Mouse (Mus musculus): Measurements from ENCODE around the gene Grm7. TPM values are rescaled to one million over a fixed set of nuclear protein-coding genes. Genes with fewer than 3 reads are reported as not detected.

The Grm7 gene
- polyA plus RNA-seq, 1 experiment from 2014 or later = 0.44 TPM

DNA sequence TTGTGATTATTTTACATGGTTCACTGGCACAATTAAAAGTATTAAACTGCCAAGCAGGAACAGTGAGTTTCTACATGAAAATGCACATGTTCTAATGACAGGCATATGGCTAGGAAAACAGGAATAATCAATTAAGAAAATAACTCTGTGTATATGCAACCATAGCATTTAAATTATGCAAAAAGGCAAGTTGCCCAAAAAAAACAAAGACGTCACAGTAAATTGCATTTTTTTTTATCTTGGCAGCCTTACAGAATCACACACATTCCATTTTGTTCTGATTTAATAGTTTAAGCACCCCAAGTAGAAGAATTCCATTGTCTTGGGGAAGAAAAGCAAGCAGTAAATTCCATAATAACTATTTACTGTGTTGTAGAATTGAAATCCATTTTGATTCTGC is 716.3 kb downstream of the Grm7 start:
- H3K27me3 ChIP-seq (replicated peaks; ENCODE audit: control insufficient read depth, insufficient read depth, low read length) = no peaks in the 10 kb centered on the region
- H3K36me3 ChIP-seq (ENCODE audit: control insufficient read depth, insufficient read depth, low read length) = no peaks in the 10 kb centered on the region
- H3K9ac ChIP-seq (ENCODE audit: low read depth, low read length) = no peak overlapping the region
- H3K4me1 ChIP-seq (replicated peaks; ENCODE audit: control insufficient read depth, insufficient read depth, low read length) = no peaks in the 10 kb centered on the region
- no peak overlapping the region for H3K4me3 ChIP-seq (ENCODE audit: low read depth, low read length)
- DNase-seq (ENCODE audit: low spot score) (no peak), ATAC-seq (replicated peaks; ENCODE audit: low FRiP score) (no peak)
- H3K27ac ChIP-seq (ENCODE audit: low read depth, low read length) = no peak overlapping the region
- WGBS = 82% methylated on average over 1 of the region's 1 CpGs
- no peaks in the 10 kb centered on the region for H3K9me3 ChIP-seq (ENCODE audit: control insufficient read depth, low read length)
- H3K4me2 ChIP-seq = no peak overlapping the region

DNA sequence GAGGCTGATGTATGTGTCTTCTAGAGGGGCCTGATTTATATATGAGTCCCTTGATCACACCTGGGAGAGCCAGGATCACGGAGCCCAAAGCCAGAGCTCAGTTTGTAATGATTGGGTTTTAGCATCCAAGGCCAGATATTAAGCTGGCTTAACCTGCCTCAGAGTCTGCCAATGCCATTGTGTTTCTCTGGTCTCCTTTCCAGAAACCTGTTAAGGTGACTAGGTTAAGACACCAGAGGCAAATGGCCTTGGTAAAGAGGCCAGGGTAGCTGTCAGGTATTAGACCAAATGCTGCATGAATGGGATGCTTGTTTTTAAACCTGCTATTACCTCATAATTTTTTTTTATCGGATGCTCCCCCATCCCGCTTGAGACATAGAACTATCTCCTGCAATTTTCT is 722.7 kb downstream of the Grm7 start:
- no peak for DNase-seq (ENCODE audit: low spot score)
- Histone ChIP-seq H3K36me3 (ENCODE audit: control insufficient read depth, insufficient read depth, low read length) (no peaks in the 10 kb centered on the region), H3K9ac (ENCODE audit: low read depth, low read length) (no peak overlapping the region), H3K27me3 (replicated peaks; ENCODE audit: control insufficient read depth, insufficient read depth, low read length) (no peaks in the 10 kb centered on the region), H3K4me2 (no peak overlapping the region), H3K9me3 (ENCODE audit: control insufficient read depth, low read length) (no peaks in the 10 kb centered on the region), H3K4me1 (replicated peaks; ENCODE audit: control insufficient read depth, insufficient read depth, low read length) (no peaks in the 10 kb centered on the region), H3K4me3 (ENCODE audit: low read depth, low read length) (no peak overlapping the region), H3K27ac (ENCODE audit: low read depth, low read length) (no peak overlapping the region)
- 75% methylated on average over 3 of the region's 3 CpGs for WGBS
- ATAC-seq (replicated peaks; ENCODE audit: low FRiP score) = no peak

DNA sequence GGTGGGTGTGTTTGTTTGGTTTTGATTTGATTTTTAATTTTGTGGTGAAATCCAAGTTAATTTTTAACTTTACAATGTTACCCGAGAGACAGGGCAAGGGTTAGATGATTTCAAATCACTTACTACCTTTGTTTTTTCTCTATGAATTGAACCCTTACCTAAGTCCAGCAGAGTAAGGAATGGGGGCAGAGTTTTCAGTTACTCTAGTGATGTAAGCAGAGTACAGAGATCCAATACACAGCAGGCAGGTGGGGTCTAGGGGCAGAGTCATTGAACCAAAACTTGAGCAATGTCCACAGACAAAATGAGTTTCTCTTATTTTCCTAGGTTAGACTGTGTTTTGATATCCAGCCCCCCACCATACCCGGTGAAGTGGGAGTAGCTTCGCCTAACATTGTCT is 723.2 kb downstream of the Grm7 start:
- no peaks in the 10 kb centered on the region for H3K4me1 ChIP-seq (replicated peaks; ENCODE audit: control insufficient read depth, insufficient read depth, low read length)
- no peaks in the 10 kb centered on the region for H3K36me3 ChIP-seq (ENCODE audit: control insufficient read depth, insufficient read depth, low read length)
- no peak overlapping the region for H3K27ac ChIP-seq (ENCODE audit: low read depth, low read length)
- H3K9ac ChIP-seq (ENCODE audit: low read depth, low read length) = no peak overlapping the region
- no peaks in the 10 kb centered on the region for H3K27me3 ChIP-seq (replicated peaks; ENCODE audit: control insufficient read depth, insufficient read depth, low read length)
- WGBS = 69% methylated on average over 3 of the region's 3 CpGs
- no peaks in the 10 kb centered on the region for H3K9me3 ChIP-seq (ENCODE audit: control insufficient read depth, low read length)
- ATAC-seq (replicated peaks; ENCODE audit: low FRiP score) = no peak
- H3K4me2 ChIP-seq = no peak overlapping the region
- H3K4me3 ChIP-seq (ENCODE audit: low read depth, low read length) = no peak overlapping the region
- DNase-seq (ENCODE audit: low spot score) = no peak

DNA sequence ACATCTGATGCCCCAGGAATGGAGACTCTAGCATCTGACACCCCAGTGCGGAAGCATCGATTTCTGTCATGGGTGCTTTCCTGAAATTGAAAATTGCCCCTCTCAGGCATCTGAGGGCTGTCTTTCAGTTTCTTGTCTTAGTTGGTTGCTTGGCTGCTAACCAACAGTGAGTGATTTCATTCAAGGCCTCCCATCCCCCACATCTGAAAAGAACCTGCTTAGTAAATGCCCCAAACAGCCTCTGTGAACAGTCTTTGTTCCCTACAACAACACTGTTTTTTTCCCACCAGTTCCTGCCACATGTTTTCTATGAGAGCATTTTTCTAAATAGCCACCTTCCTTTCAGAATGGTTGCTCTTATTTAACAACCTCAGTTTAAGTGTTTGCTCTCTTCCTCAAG is 723.6 kb downstream of the Grm7 start:
- Histone ChIP-seq H3K36me3 (ENCODE audit: control insufficient read depth, insufficient read depth, low read length) (no peaks in the 10 kb centered on the region), H3K27me3 (replicated peaks; ENCODE audit: control insufficient read depth, insufficient read depth, low read length) (no peaks in the 10 kb centered on the region), H3K4me2 (no peak overlapping the region), H3K9ac (ENCODE audit: low read depth, low read length) (no peak overlapping the region), H3K27ac (ENCODE audit: low read depth, low read length) (no peak overlapping the region), H3K4me3 (ENCODE audit: low read depth, low read length) (no peak overlapping the region), H3K9me3 (ENCODE audit: control insufficient read depth, low read length) (no peaks in the 10 kb centered on the region), H3K4me1 (replicated peaks; ENCODE audit: control insufficient read depth, insufficient read depth, low read length) (no peaks in the 10 kb centered on the region)
- ATAC-seq (replicated peaks; ENCODE audit: low FRiP score) = no peak
- 73% methylated on average over 2 of the region's 2 CpGs for WGBS
- DNase-seq (ENCODE audit: low spot score) = no peak

DNA sequence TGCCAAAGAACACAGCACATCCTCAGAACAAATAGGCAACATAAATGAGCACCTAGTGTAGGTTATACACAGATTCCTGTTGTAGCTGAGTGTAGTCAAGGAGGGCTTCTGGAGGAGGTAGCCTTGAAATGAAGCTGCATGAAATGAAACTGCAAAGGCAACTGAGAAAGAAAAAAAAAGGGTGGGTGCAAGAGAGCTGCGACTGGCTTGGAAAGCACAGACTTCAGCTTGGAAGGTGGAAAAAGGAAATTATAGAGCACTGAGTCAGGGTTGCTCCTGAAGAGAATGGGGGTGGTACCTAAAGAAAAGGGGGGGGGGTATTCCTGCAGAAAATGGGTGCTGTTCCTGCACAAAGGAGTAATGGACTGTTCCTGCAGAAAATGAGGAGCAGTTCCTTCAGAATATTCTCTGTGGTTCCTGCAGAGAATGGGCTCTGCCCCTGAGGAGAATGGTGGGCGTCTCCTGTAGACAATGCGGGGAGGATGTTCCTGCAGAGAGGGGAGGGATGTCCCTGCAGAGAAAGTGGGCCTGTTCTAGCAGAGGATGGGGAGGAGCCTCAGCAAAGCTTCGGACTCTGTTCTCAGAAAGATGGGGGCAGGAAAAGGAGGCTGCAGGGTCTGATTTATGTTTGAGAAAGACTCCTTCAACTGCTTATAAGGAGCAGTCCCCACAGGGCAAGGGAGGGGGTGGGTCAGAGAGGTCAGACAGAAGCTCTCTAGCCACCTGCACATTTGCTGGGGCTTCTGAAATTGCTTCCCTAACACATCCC is 726.4 kb downstream of the Grm7 start:
- 18% methylated on average over 4 of the region's 4 CpGs for WGBS
- ATAC-seq (replicated peaks; ENCODE audit: low FRiP score) = no peak
- no peaks in the 10 kb centered on the region for H3K9me3 ChIP-seq (ENCODE audit: control insufficient read depth, low read length)
- no peaks in the 10 kb centered on the region for H3K4me1 ChIP-seq (replicated peaks; ENCODE audit: control insufficient read depth, insufficient read depth, low read length)
- no peaks in the 10 kb centered on the region for H3K36me3 ChIP-seq (ENCODE audit: control insufficient read depth, insufficient read depth, low read length)
- no peak overlapping the region for H3K4me2 ChIP-seq
- H3K9ac ChIP-seq (ENCODE audit: low read depth, low read length) = no peak overlapping the region
- no peak for DNase-seq (ENCODE audit: low spot score)
- no peaks in the 10 kb centered on the region for H3K27me3 ChIP-seq (replicated peaks; ENCODE audit: control insufficient read depth, insufficient read depth, low read length)
- H3K4me3 ChIP-seq (ENCODE audit: low read depth, low read length) = no peak overlapping the region
- H3K27ac ChIP-seq (ENCODE audit: low read depth, low read length) = no peak overlapping the region

DNA sequence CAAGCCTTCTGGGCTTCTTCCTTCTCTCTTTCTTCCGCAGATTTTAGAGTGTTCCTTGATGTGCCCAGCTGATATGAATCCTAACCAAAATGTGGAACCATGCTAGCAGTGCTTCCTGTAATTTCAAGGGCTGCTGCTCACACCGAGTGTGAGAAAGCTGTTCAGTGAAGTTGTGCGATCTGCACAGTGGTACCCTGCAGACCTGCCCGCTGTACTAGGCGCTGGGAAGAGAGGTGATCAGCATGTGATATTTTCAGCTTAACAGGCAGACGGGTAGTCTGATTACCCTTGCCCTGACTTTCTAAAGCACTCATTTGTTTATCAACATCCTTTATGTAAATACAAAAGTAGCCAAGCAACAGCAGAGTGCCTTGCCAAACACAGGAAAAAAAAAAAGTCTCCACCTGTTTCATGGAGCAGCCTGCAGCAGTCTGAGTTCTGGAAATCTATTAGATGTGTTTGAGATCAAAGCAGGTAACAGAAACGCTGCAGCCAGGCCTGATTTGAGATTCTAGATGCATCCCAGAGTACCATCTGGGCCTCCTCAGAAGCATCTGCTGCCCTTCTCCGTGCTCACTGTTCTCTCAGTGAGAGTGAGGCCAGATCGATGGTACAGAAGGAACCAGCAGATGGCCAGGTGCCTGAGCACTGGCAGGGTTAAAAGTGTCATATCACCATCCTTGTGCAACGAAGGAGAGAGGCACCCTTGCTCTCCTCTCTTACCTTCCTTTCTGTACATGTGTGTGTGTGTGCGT is 727.4 kb downstream of the Grm7 start:
- DNase-seq (ENCODE audit: low spot score) (no peak), ATAC-seq (replicated peaks; ENCODE audit: low FRiP score) (no peak)
- Histone ChIP-seq H3K27me3 (replicated peaks; ENCODE audit: control insufficient read depth, insufficient read depth, low read length) (no peaks in the 10 kb centered on the region), H3K4me3 (ENCODE audit: low read depth, low read length) (no peak overlapping the region), H3K9me3 (ENCODE audit: control insufficient read depth, low read length) (no peaks in the 10 kb centered on the region), H3K4me1 (replicated peaks; ENCODE audit: control insufficient read depth, insufficient read depth, low read length) (no peaks in the 10 kb centered on the region), H3K4me2 (no peak overlapping the region), H3K27ac (ENCODE audit: low read depth, low read length) (no peak overlapping the region), H3K36me3 (ENCODE audit: control insufficient read depth, insufficient read depth, low read length) (no peaks in the 10 kb centered on the region), H3K9ac (ENCODE audit: low read depth, low read length) (no peak overlapping the region)
- 46% methylated on average over 11 of the region's 11 CpGs for WGBS

DNA sequence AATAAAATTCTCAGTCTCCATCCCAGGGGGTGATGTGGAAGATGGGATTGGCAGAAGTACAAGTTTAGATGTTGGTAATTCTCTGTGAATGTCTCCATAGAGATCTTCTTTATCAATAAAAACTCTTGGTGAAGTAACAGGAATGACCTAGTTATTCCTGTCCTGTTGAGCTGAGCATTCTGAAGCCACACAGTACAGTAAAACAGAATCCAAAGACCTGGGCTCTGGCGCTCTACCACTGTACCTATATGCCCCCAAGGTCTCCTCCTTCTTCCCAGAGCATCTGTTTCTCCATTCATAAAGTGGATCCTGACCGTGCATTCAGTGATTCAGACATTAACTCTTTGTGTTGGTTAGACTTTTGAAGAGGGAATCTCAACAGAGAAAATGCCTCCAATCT is 735.3 kb downstream of the Grm7 start:
- no peak overlapping the region for H3K4me3 ChIP-seq (ENCODE audit: low read depth, low read length)
- H3K9ac ChIP-seq (ENCODE audit: low read depth, low read length) = no peak overlapping the region
- no peaks in the 10 kb centered on the region for H3K27me3 ChIP-seq (replicated peaks; ENCODE audit: control insufficient read depth, insufficient read depth, low read length)
- 72% methylated on average over 2 of the region's 2 CpGs for WGBS
- H3K4me2 ChIP-seq = no peak overlapping the region
- ATAC-seq (replicated peaks; ENCODE audit: low FRiP score) (no peak), DNase-seq (ENCODE audit: low spot score) (no peak)
- no peaks in the 10 kb centered on the region for H3K9me3 ChIP-seq (ENCODE audit: control insufficient read depth, low read length)
- H3K27ac ChIP-seq (ENCODE audit: low read depth, low read length) = no peak overlapping the region
- no peaks in the 10 kb centered on the region for H3K36me3 ChIP-seq (ENCODE audit: control insufficient read depth, insufficient read depth, low read length)
- no peaks in the 10 kb centered on the region for H3K4me1 ChIP-seq (replicated peaks; ENCODE audit: control insufficient read depth, insufficient read depth, low read length)

DNA sequence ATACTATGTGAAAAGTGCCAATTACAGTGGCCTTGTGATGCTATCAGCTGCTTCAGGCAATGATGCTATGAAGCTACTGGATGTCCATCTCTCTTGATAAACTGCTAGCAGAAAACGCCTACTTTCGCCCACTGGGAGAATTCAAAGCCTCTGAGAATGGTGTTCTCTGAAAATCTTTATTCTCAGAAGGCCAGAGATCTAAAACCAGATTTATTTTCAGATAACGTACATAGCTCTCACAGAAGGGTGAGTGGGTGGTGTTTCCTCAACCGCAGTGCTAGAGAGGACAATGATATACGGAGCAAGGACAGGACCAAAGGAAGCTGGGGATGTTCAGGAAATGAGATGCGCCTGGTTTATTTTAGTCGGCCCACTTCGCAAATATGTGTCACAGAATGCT is 763.4 kb downstream of the Grm7 start:
- Histone ChIP-seq H3K27ac (ENCODE audit: low read depth, low read length) (no peak overlapping the region), H3K36me3 (ENCODE audit: control insufficient read depth, insufficient read depth, low read length) (no peaks in the 10 kb centered on the region), H3K9me3 (ENCODE audit: control insufficient read depth, low read length) (no peaks in the 10 kb centered on the region), H3K4me2 (no peak overlapping the region), H3K27me3 (replicated peaks; ENCODE audit: control insufficient read depth, insufficient read depth, low read length) (no peaks in the 10 kb centered on the region), H3K4me3 (ENCODE audit: low read depth, low read length) (no peak overlapping the region), H3K9ac (ENCODE audit: low read depth, low read length) (no peak overlapping the region), H3K4me1 (replicated peaks; ENCODE audit: control insufficient read depth, insufficient read depth, low read length) (no peaks in the 10 kb centered on the region)
- WGBS = 83% methylated on average over 8 of the region's 8 CpGs
- DNase-seq (ENCODE audit: low spot score) (no peak), ATAC-seq (replicated peaks; ENCODE audit: low FRiP score) (no peak)

DNA sequence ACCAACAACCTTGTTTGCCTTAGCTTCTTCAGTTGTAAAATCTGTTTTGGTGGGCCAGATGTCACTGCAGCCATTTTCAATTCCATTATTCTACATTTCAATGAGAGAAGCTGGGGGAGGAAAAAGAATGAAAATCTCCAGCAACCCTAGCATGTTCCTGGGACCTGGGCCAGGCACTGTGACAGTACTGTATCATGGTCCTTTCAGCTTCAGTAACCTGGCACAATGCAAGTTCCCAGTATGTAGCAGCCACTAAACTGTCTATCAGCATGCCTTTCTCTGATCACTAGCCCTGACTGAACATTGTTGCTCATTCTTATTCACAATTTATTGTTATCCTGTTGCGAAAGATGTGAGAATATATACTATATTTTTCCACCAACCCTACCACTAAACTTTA is 779.4 kb downstream of the Grm7 start:
- H3K9me3 ChIP-seq (ENCODE audit: control insufficient read depth, low read length) = no peaks in the 10 kb centered on the region
- WGBS = 79% methylated on average over 1 of the region's 1 CpGs

More for the DNA sequence above, 779.4 kb downstream of the Grm7 start:
- no peaks in the 10 kb centered on the region for H3K27me3 ChIP-seq (replicated peaks; ENCODE audit: control insufficient read depth, insufficient read depth, low read length)
- H3K9ac ChIP-seq (ENCODE audit: low read depth, low read length) = no peak overlapping the region
- H3K4me3 ChIP-seq (ENCODE audit: low read depth, low read length) = no peak overlapping the region
- no peak overlapping the region for H3K4me2 ChIP-seq
- H3K36me3 ChIP-seq (ENCODE audit: control insufficient read depth, insufficient read depth, low read length) = no peaks in the 10 kb centered on the region
- no peaks in the 10 kb centered on the region for H3K4me1 ChIP-seq (replicated peaks; ENCODE audit: control insufficient read depth, insufficient read depth, low read length)
- DNase-seq (ENCODE audit: low spot score) = no peak
- ATAC-seq (replicated peaks; ENCODE audit: low FRiP score) = no peak
- H3K27ac ChIP-seq (ENCODE audit: low read depth, low read length) = no peak overlapping the region
